In genomic region chr17:5439831-5440158, GRCm38 (mm10) we compare ENCODE assay signal across 8 mouse cellular contexts. TPM values are rescaled to one million over a fixed set of nuclear protein-coding genes. Genes with fewer than 3 reads are reported as not detected.
DNase-seq lines count a peak whose midpoint lies in the region; ATAC-seq and TF ChIP-seq lines count a peak whose summit lies in the region.

No protein-coding gene starts in this region.

- peak overlapping the region; percentile 10; the same call in 1 of the 2 replicates for H3K27ac ChIP-seq in liver, embryonic 14.5 days

- no peak for TF ChIP-seq CTCF in liver, embryonic 14.5 days (IDR thresholded peaks at IDR 0.05; ENCODE audit: low read depth)

- no peaks in the 10 kb centered on the region; the same call in 1 of the 2 replicates for H3K36me3 ChIP-seq in liver, embryonic 14.5 days (replicated peaks; ENCODE audit: control insufficient read depth, insufficient read depth, low read depth)

- WGBS in liver, embryonic 14.5 days (ENCODE audit: insufficient replicate concordance) = under 1% methylated on average over 8 of the region's 8 CpGs

- no peak for DNase-seq in cerebellum, postnatal 25 days
- peak; percentile 8 for DNase-seq in urinary bladder, postnatal 25 days (ENCODE audit: low spot score)
- DNase-seq in urinary bladder, postnatal 4 days (ENCODE audit: low spot score in 2 of 2) = no peak
- DNase-seq in liver, embryonic 14.5 days (ENCODE audit: low read depth in 3 of 3, low spot score in 3 of 3) = peak in 1 of 3 experiments; percentile 9
- no peak for DNase-seq in layer of hippocampus, postnatal 10 days (ENCODE audit: low spot score in 2 of 2)
- no peak for DNase-seq in urinary bladder, postnatal 14 days (ENCODE audit: low spot score)
- no peak for DNase-seq in testis, postnatal 14 days (ENCODE audit: low spot score)

- peak; percentile 49; the same call in 1 of the 2 replicates for ATAC-seq in cerebellum, adult (ENCODE audit: insufficient number of reproducible peaks, low FRiP score, low TSS enrichment)
- ATAC-seq in liver, embryonic 14.5 days (ENCODE audit: insufficient read depth) = peak; percentile 67

- H3K27me3 ChIP-seq in liver, embryonic 14.5 days (ENCODE audit: control insufficient read depth, insufficient read depth, low read length) = no peaks in the 10 kb centered on the region

- H3K4me2 ChIP-seq in liver, embryonic 14.5 days (ENCODE audit: low read depth) = peak overlapping the region; percentile 85

- H3K9me3 ChIP-seq in liver, embryonic 14.5 days (ENCODE audit: control insufficient read depth, low read length) = no peaks in the 10 kb centered on the region

- peak overlapping the region; percentile 81 for H3K9ac ChIP-seq in liver, embryonic 14.5 days (replicated peaks)

- H3K4me1 ChIP-seq in liver, embryonic 14.5 days (replicated peaks; ENCODE audit: control insufficient read depth in 2 of 2, insufficient read depth in 2 of 2, low read length in 1 of 2) = peaks cover 7 to 9% of the 10 kb centered on the region in 2 experiments

- peak overlapping the region; percentile 68 to 99 for H3K4me3 ChIP-seq in liver, embryonic 14.5 days (ENCODE audit: insufficient read depth in 1 of 2, low read depth in 2 of 2, low read length in 2 of 2)

- TF ChIP-seq EP300 in liver, embryonic 14.5 days (IDR thresholded peaks at IDR 0.05; ENCODE audit: low read depth) = no peak

RNA-seq across cellular contexts. Expression of gene Tmem242, which starts 0.3 kb away (rescaled TPM):
- 9.7 and 10.5 TPM in 2 replicates for polyA plus RNA-seq in liver, embryonic 14.5 days (2012; rRNA removed)
- polyA plus RNA-seq in liver, embryonic 14.5 days (2014; fragmentation: Nextera tagmentation; extraction: Ambion mirVana) = 42.1 and 42.5 TPM in 2 replicates
- total RNA-seq in layer of hippocampus, postnatal 10 days (2021) = 10 to 100 TPM; 78.9 to 86.8 TPM

RNA-seq across cellular contexts. Expression of gene Ldhal6b, which starts 21.2 kb away (rescaled TPM):
- 0.02 and 0.09 TPM in 2 replicates for polyA plus RNA-seq in liver, embryonic 14.5 days (2012; rRNA removed)
- not detected in 2 replicates for polyA plus RNA-seq in liver, embryonic 14.5 days (2014; fragmentation: Nextera tagmentation; extraction: Ambion mirVana)
- 1 to 10 TPM; 1.2 to 1.6 TPM for total RNA-seq in layer of hippocampus, postnatal 10 days (2021)

RNA-seq across cellular contexts. Expression of gene Zdhhc14, which starts 52.6 kb away (rescaled TPM):
- polyA plus RNA-seq in liver, embryonic 14.5 days (2012; rRNA removed) = 2.2 and 2.6 TPM in 2 replicates
- polyA plus RNA-seq in liver, embryonic 14.5 days (2014; fragmentation: Nextera tagmentation; extraction: Ambion mirVana) = 4.7 and 5.8 TPM in 2 replicates
- 10 to 100 TPM; 29.0 to 33.2 TPM for total RNA-seq in layer of hippocampus, postnatal 10 days (2021)
